Mouse (Mus musculus) liver, postnatal 0 days (tissue): ENCODE data around the gene Mamdc4. TPM values are rescaled to one million over a fixed set of nuclear protein-coding genes. Genes with fewer than 3 reads are reported as not detected.

ENCODE experiments used
- ATAC-seq: fragments of 200-750 bp; cut with Nextera tagmentation; 2 replicates; pipeline ENCODE4 v1.8.0; 2017; ENCODE audit warnings: mild to moderate bottlenecking, moderate library complexity
- DNase-seq: peaks from one replicate; pipeline ENCODE4 v3.0.0-alpha.2; 2016
- H3K27ac ChIP-seq: fragments of 300-500 bp; sonication (generic); 2 replicates; pipeline ENCODE4 v1.5.1; 2014; ENCODE audit warnings: antibody characterized with exemption, moderate library complexity, mild to moderate bottlenecking, low read depth
- H3K27me3 ChIP-seq: fragments of 300-500 bp; sonication (generic); 2 replicates; pipeline ENCODE4 v1.6.1; 2014; ENCODE audit warnings: low read length, control low read depth, mixed read lengths; ENCODE audit not compliant: insufficient read depth
- H3K36me3 ChIP-seq: fragments of 300-500 bp; sonication (generic); replicated peaks from 2 replicates; pipeline ENCODE4 v1.6.1; 2014; ENCODE audit warnings: mild to moderate bottlenecking, control low read depth, low read length, moderate library complexity, mixed read lengths; ENCODE audit not compliant: insufficient read depth
- H3K4me1 ChIP-seq: fragments of 300-500 bp; sonication (generic); 2 replicates; pipeline ENCODE4 v1.6.1; 2014; ENCODE audit warnings: antibody characterized with exemption, mild to moderate bottlenecking, control low read depth; ENCODE audit not compliant: insufficient read depth
- H3K4me2 ChIP-seq: fragments of 300-500 bp; sonication (generic); 2 replicates; pipeline ENCODE4 v1.6.1; 2014; ENCODE audit warnings: low read depth, mild to moderate bottlenecking, low read length, moderate library complexity, mixed read lengths
- H3K4me3 ChIP-seq: fragments of 300-500 bp; sonication (generic); 2 replicates; pipeline ENCODE4 v1.5.1; 2014; ENCODE audit warnings: low read depth, low read length
- H3K9ac ChIP-seq: fragments of 300-500 bp; sonication (generic); replicated peaks from 2 replicates; pipeline ENCODE4 v1.6.1; 2014; ENCODE audit warnings: mild to moderate bottlenecking, moderate library complexity
- H3K9me3 ChIP-seq: fragments of 300-500 bp; sonication (generic); 2 replicates; pipeline ENCODE4 v1.6.1; 2016; ENCODE audit warnings: mild to moderate bottlenecking, control low read depth, low read length, mixed read lengths
- CTCF ChIP-seq: sonication (generic); IDR thresholded peaks from 2 replicates; pipeline ENCODE4 v1.5.1; 2016; ENCODE audit warnings: antibody characterized with exemption, low read depth
- EP300 ChIP-seq: IDR thresholded peaks from 2 replicates; pipeline ENCODE4 v1.6.1; 2016; ENCODE audit warnings: antibody characterized with exemption, low read depth, mild to moderate bottlenecking
- whole genome bisulfite sequencing: fragments of 180-500 bp; shearing (Covaris S2); extraction: QIAGEN DNeasy Blood & Tissue Kit; methylation state at CpG from one replicate; pipeline ENCODE4 v1.1.7; 2014; ENCODE audit not compliant: insufficient replicate concordance; 5-methylcytosine and 5-hydroxymethylcytosine counted together
- polyA plus RNA-seq: library from polyadenylated mRNA; unstranded; fragments of >200 nt; fragmentation: Nextera tagmentation; extraction: Ambion mirVana; gene quantifications from 2 replicates; pipeline ENCODE4 v1.2.1, GENCODE M21; 2015

Mamdc4 gene
- polyA plus RNA-seq, 1 experiment from 2014 or later, result 0.09 TPM

GRCm38 (mm10) chr2:25568473-25569019 lies 6.1 kb downstream of the Mamdc4 start:
- H3K9me3 ChIP-seq, result no peaks in the 10 kb centered on the region
- TF ChIP-seq CTCF, result no peak
- no peak for TF ChIP-seq EP300
- peaks cover 6% of the 10 kb centered on the region for H3K4me1 ChIP-seq
- no peak overlapping the region for H3K4me3 ChIP-seq
- ATAC-seq (no peak), DNase-seq (no peak)
- no peak overlapping the region for H3K4me2 ChIP-seq
- no peak overlapping the region for H3K9ac ChIP-seq
- peaks cover 11% of the 10 kb centered on the region for H3K36me3 ChIP-seq
- 85% methylated on average over 6 of the region's 6 CpGs for WGBS
- no peaks in the 10 kb centered on the region for H3K27me3 ChIP-seq
- no peak overlapping the region for H3K27ac ChIP-seq

- Histone ChIP-seq H3K9me3 (no peaks in the 10 kb centered on the region), H3K27ac (no peak overlapping the region), H3K4me1 (no peaks in the 10 kb centered on the region), H3K4me2 (no peak overlapping the region), H3K9ac (no peak overlapping the region), H3K36me3 (peaks cover 30% of the 10 kb centered on the region), H3K4me3 (no peak overlapping the region), H3K27me3 (no peaks in the 10 kb centered on the region)
- 83% methylated on average over 6 of the region's 6 CpGs for WGBS
- DNase-seq (no peak), ATAC-seq (no peak)
- no peak for TF ChIP-seq EP300
- TF ChIP-seq CTCF, result peak; percentile 26; the same call in 1 of the 2 replicates
Measured at GRCm38 (mm10) chr2:25566558-25566957, 8.1 kb downstream of the Mamdc4 start.

GRCm38 (mm10) chr2:25565741-25566140 lies 8.9 kb downstream of the Mamdc4 start:
- H3K27ac ChIP-seq, result no peak overlapping the region
- no peaks in the 10 kb centered on the region for H3K27me3 ChIP-seq
- no peak overlapping the region for H3K9ac ChIP-seq
- 88% methylated on average over 8 of the region's 8 CpGs for WGBS
- peaks cover 37% of the 10 kb centered on the region for H3K36me3 ChIP-seq
- no peak for TF ChIP-seq CTCF
- no peak for TF ChIP-seq EP300
- ATAC-seq, result no peak
- no peaks in the 10 kb centered on the region for H3K4me1 ChIP-seq
- H3K9me3 ChIP-seq, result no peaks in the 10 kb centered on the region
- no peak overlapping the region for H3K4me2 ChIP-seq
- no peak overlapping the region for H3K4me3 ChIP-seq
- no peak for DNase-seq

- Histone ChIP-seq H3K27ac (no peak overlapping the region), H3K4me3 (no peak overlapping the region), H3K4me1 (peaks cover 16% of the 10 kb centered on the region), H3K27me3 (no peaks in the 10 kb centered on the region), H3K9ac (no peak overlapping the region), H3K36me3 (peaks cover 51% of the 10 kb centered on the region), H3K4me2 (no peak overlapping the region), H3K9me3 (no peaks in the 10 kb centered on the region)
- ATAC-seq (no peak), DNase-seq (no peak)
- no peak for TF ChIP-seq CTCF
- TF ChIP-seq EP300, result no peak
- 83% methylated on average over 9 of the region's 9 CpGs for WGBS
Measured at GRCm38 (mm10) chr2:25561946-25562345, 12.7 kb downstream of the Mamdc4 start.

GRCm38 (mm10) chr2:25560551-25560950 lies 14.1 kb downstream of the Mamdc4 start:
- TF ChIP-seq CTCF, result no peak
- no peak for TF ChIP-seq EP300
- DNase-seq, result no peak
- Histone ChIP-seq H3K36me3 (peaks cover 51% of the 10 kb centered on the region), H3K27me3 (no peaks in the 10 kb centered on the region), H3K27ac (no peak overlapping the region), H3K9ac (no peak overlapping the region), H3K4me1 (peaks cover 19% of the 10 kb centered on the region), H3K4me3 (no peak overlapping the region), H3K4me2 (no peak overlapping the region), H3K9me3 (no peaks in the 10 kb centered on the region)
- ATAC-seq, result no peak
- WGBS, result 86% methylated on average over 8 of the region's 8 CpGs

GRCm38 (mm10) chr2:25558774-25559173 lies 15.9 kb downstream of the Mamdc4 start:
- peak overlapping the region; percentile 96 for H3K4me3 ChIP-seq
- no peaks in the 10 kb centered on the region for H3K9me3 ChIP-seq
- no peak for ATAC-seq
- DNase-seq, result peak; percentile 45
- peaks cover 19% of the 10 kb centered on the region for H3K4me1 ChIP-seq
- TF ChIP-seq CTCF, result no peak
- TF ChIP-seq EP300, result no peak
- WGBS, result 63% methylated on average over 6 of the region's 6 CpGs
- peak overlapping the region; percentile 99 for H3K4me2 ChIP-seq
- peak overlapping the region; percentile 98 for H3K9ac ChIP-seq
- H3K27me3 ChIP-seq, result no peaks in the 10 kb centered on the region
- H3K27ac ChIP-seq, result peak overlapping the region; percentile 98; the same call in 1 of the 2 replicates
- H3K36me3 ChIP-seq, result peaks cover 42% of the 10 kb centered on the region
